Mouse (Mus musculus) liver, embryonic 11.5 days (tissue): ENCODE results near the gene Tmem135. TPM values are rescaled to one million over a fixed set of nuclear protein-coding genes. Genes with fewer than 3 reads are reported as not detected.
A peak's percentile ranks its signal among the peaks of the same experiment; 100 is the strongest.
"Not testable (repeated sequence)": the region's sequence is repeated elsewhere in the genome, so short reads cannot be mapped to it uniquely, and the experiment has no call there.

Experiments used
- ATAC-seq: fragments of 200-750 bp; cut with Nextera tagmentation; replicated peaks from 2 replicates; pipeline ENCODE4 v1.8.0; 2017; ENCODE audit warnings: moderate number of reproducible peaks, mild to moderate bottlenecking, moderate TSS enrichment, moderate library complexity; ENCODE audit not compliant: low FRiP score
- DNase-seq: peaks from one replicate; pipeline ENCODE4 v3.0.0-alpha.2; 2017; ENCODE audit warnings: low spot score
- H3K27ac ChIP-seq: fragments of 300-500 bp; sonication (generic); 2 replicates; pipeline ENCODE4 v1.5.1; 2014; ENCODE audit warnings: mild to moderate bottlenecking, low read depth, low read length, control low read depth
- H3K27me3 ChIP-seq: fragments of 300-500 bp; sonication (generic); replicated peaks from 2 replicates; pipeline ENCODE4 v1.6.1; 2014; ENCODE audit warnings: low read length, mixed read lengths; ENCODE audit not compliant: control insufficient read depth, insufficient read depth
- H3K36me3 ChIP-seq: fragments of 300-500 bp; sonication (generic); 2 replicates; pipeline ENCODE4 v1.6.1; 2014; ENCODE audit warnings: mild to moderate bottlenecking, low read length, moderate library complexity, mixed read lengths; ENCODE audit not compliant: control insufficient read depth, insufficient read depth
- H3K4me1 ChIP-seq: fragments of 300-500 bp; sonication (generic); replicated peaks from 2 replicates; pipeline ENCODE4 v1.6.1; 2014; ENCODE audit warnings: low read length, mixed read lengths; ENCODE audit not compliant: control insufficient read depth, insufficient read depth
- H3K4me2 ChIP-seq: fragments of 300-500 bp; sonication (generic); 2 replicates; pipeline ENCODE4 v1.6.1; 2014; ENCODE audit warnings: mild to moderate bottlenecking, control low read depth, moderate library complexity
- H3K4me3 ChIP-seq: fragments of 300-500 bp; sonication (generic); 2 replicates; pipeline ENCODE4 v1.5.1; 2014; ENCODE audit warnings: low read depth, low read length, control low read depth
- H3K9ac ChIP-seq: fragments of 300-500 bp; sonication (generic); 2 replicates; pipeline ENCODE4 v1.6.1; 2014; ENCODE audit warnings: low read depth, low read length, control low read depth
- H3K9me3 ChIP-seq: fragments of 300-500 bp; sonication (generic); 2 replicates; pipeline ENCODE4 v1.6.1; 2016; ENCODE audit warnings: low read length, inconsistent platforms, mixed read lengths; ENCODE audit not compliant: control insufficient read depth
- WGBS: fragments of 180-500 bp; shearing (Covaris S2); extraction: QIAGEN DNeasy Blood & Tissue Kit; methylation state at CpG from one replicate; pipeline ENCODE4 v1.1.7; 2014; 5-methylcytosine and 5-hydroxymethylcytosine counted together
- polyA plus RNA-seq: library from polyadenylated mRNA; unstranded; fragments of >200 nt; fragmentation: Nextera tagmentation; extraction: Ambion mirVana; gene quantifications from 2 replicates; pipeline ENCODE4 v1.2.1, GENCODE M21; 2014

The Tmem135 gene
- polyA plus RNA-seq, 1 experiment from 2014 or later: 28.9 TPM

GRCm38 (mm10) chr7:89282664-89283063 is 121.4 kb downstream of the Tmem135 start:
- Histone ChIP-seq H3K4me2 (no peak overlapping the region), H3K9ac (no peak overlapping the region), H3K27me3 (no peaks in the 10 kb centered on the region), H3K27ac (no peak overlapping the region), H3K9me3 (no peaks in the 10 kb centered on the region), H3K36me3 (peaks cover 5% of the 10 kb centered on the region; the same call in 1 of the 2 replicates), H3K4me3 (no peak overlapping the region), H3K4me1 (no peaks in the 10 kb centered on the region)
- no peak for DNase-seq
- 82% methylated on average over 7 of the region's 7 CpGs for WGBS
- ATAC-seq: no peak

- not testable (repeated sequence) for H3K9ac ChIP-seq, DNase-seq, H3K27ac ChIP-seq, H3K36me3 ChIP-seq, H3K4me2 ChIP-seq, H3K4me3 ChIP-seq, H3K27me3 ChIP-seq, H3K9me3 ChIP-seq, H3K4me1 ChIP-seq
- peak; percentile 53; the same call in 1 of the 2 replicates for ATAC-seq
Measured at GRCm38 (mm10) chr7:89270438-89270837, 133.6 kb downstream of the Tmem135 start.

- Histone ChIP-seq H3K4me1 (no peaks in the 10 kb centered on the region), H3K27ac (no peak overlapping the region), H3K9ac (no peak overlapping the region), H3K4me2 (no peak overlapping the region), H3K27me3 (no peaks in the 10 kb centered on the region), H3K36me3 (peaks cover 5% of the 10 kb centered on the region; the same call in 1 of the 2 replicates), H3K4me3 (no peak overlapping the region), H3K9me3 (no peaks in the 10 kb centered on the region)
- DNase-seq (no peak), ATAC-seq (no peak)
- WGBS: 82% methylated on average over 6 of the region's 6 CpGs
Measured at GRCm38 (mm10) chr7:89269826-89270225, 134.2 kb downstream of the Tmem135 start.

DNA sequence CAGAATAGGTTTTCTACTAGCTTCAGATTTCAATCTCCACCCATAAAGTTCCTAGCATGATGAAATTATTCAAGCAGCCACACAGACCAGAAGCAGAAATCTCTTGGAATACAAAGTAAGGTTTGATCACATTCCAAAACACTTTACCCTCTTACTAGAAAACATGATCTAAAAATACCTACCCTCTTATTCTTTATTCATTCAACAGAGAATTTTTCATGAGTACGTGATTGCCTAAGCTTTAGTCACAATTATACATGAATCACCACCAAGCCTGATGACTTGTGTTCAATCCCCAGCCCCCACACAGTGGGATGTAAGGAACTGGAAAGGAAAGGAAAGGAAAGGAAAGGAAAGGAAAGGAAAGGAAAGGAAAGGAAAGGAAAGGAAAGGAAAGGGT is 136.5 kb downstream of the Tmem135 start:
- H3K4me1 ChIP-seq: no peaks in the 10 kb centered on the region
- DNase-seq (no peak), ATAC-seq (no peak)
- H3K9ac ChIP-seq: no peak overlapping the region
- H3K4me3 ChIP-seq: no peak overlapping the region
- H3K4me2 ChIP-seq: no peak overlapping the region
- WGBS: 94% methylated on average over 1 of the region's 1 CpGs
- H3K27ac ChIP-seq: no peak overlapping the region
- H3K27me3 ChIP-seq: no peaks in the 10 kb centered on the region
- H3K36me3 ChIP-seq: peaks cover 5% of the 10 kb centered on the region; the same call in 1 of the 2 replicates
- no peaks in the 10 kb centered on the region for H3K9me3 ChIP-seq

DNA sequence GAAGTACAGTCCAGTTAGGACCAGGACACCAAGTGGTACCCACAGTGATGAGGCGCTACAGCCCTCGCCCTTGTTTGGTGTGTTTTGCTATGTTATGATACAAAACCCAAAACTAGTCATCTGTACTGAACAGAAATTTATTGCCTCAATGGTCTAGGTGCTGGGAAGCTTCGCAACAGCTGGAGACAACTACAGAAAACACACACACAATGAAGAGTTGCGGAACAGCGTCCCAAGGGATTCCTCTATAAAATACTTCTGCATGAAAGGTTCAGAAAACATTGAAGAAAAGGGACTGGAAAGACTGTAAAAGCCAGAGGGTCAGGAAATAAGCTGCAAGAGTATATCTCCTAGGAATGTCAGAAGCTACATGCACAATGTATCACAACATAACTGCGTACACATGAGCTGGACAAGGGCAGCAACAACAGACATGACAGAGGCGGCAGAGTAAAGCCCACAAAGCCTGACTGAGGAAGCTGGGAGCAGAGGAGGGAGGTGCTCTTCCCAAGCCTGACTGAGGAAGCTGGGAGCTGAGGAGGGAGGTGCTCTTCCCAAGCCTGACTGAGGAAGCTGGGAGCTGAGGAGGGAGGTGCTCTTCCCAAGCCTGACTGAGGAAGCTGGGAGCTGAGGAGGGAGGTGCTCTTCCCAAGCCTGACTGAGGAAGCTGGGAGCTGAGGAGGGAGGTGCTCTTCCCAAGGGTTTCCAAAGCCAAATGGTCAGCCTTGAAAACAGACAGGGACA is 137.8 kb downstream of the Tmem135 start:
- Histone ChIP-seq H3K27ac (no peak overlapping the region), H3K9me3 (no peaks in the 10 kb centered on the region), H3K4me2 (no peak overlapping the region), H3K36me3 (peaks cover under 1% of the 10 kb centered on the region; the same call in 1 of the 2 replicates), H3K9ac (no peak overlapping the region), H3K4me1 (no peaks in the 10 kb centered on the region), H3K27me3 (no peaks in the 10 kb centered on the region), H3K4me3 (no peak overlapping the region)
- ATAC-seq: no peak
- WGBS: 82% methylated on average over 7 of the region's 7 CpGs
- DNase-seq: no peak

DNA sequence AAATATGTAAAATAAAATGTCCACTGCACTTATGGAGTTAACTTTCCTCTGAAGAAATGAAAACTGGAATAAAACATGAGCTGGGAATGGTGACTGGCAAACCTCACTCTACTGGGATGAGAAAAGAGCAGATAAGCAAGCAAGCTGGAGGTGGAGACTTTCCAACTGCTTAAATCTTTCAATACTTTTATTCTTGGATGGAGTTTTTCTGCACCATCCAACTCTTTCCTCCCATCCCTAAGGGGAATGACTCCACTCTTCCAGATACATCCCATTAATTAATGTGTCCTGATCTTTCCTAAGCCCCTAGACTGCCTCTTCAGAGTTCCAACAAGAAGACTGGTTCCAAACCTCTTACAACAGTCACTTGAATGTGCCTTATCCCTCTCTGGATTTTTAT is 143.1 kb downstream of the Tmem135 start:
- H3K36me3 ChIP-seq: no peaks in the 10 kb centered on the region

GRCm38 (mm10) chr7:89258832-89259231 is 145.2 kb downstream of the Tmem135 start:
- H3K36me3 ChIP-seq: no peaks in the 10 kb centered on the region
- no peak overlapping the region for H3K4me3 ChIP-seq
- 68% methylated on average over 2 of the region's 2 CpGs for WGBS
- H3K4me2 ChIP-seq: no peak overlapping the region
- no peaks in the 10 kb centered on the region for H3K9me3 ChIP-seq
- no peak for ATAC-seq
- H3K27me3 ChIP-seq: no peaks in the 10 kb centered on the region
- no peak overlapping the region for H3K9ac ChIP-seq
- H3K27ac ChIP-seq: no peak overlapping the region
- H3K4me1 ChIP-seq: no peaks in the 10 kb centered on the region
- no peak for DNase-seq

More for the DNA sequence above, 143.1 kb downstream of the Tmem135 start:
- Histone ChIP-seq H3K4me1 (no peaks in the 10 kb centered on the region), H3K9ac (no peak overlapping the region), H3K4me2 (no peak overlapping the region), H3K4me3 (no peak overlapping the region), H3K27me3 (no peaks in the 10 kb centered on the region), H3K27ac (no peak overlapping the region), H3K9me3 (no peaks in the 10 kb centered on the region)
- no peak for DNase-seq
- no peak for ATAC-seq

GRCm38 (mm10) chr7:89257871-89258502 is 146.0 kb downstream of the Tmem135 start:
- DNase-seq (no peak), ATAC-seq (no peak)
- no peaks in the 10 kb centered on the region for H3K4me1 ChIP-seq
- no peak overlapping the region for H3K27ac ChIP-seq
- H3K4me3 ChIP-seq: no peak overlapping the region
- 81% methylated on average over 4 of the region's 4 CpGs for WGBS
- no peak overlapping the region for H3K4me2 ChIP-seq
- H3K36me3 ChIP-seq: no peaks in the 10 kb centered on the region
- H3K27me3 ChIP-seq: no peaks in the 10 kb centered on the region
- H3K9ac ChIP-seq: no peak overlapping the region
- no peaks in the 10 kb centered on the region for H3K9me3 ChIP-seq

GRCm38 (mm10) chr7:89253772-89254171 is 150.2 kb downstream of the Tmem135 start:
- H3K4me2 ChIP-seq: no peak overlapping the region
- H3K36me3 ChIP-seq: no peaks in the 10 kb centered on the region
- ATAC-seq: no peak
- no peaks in the 10 kb centered on the region for H3K27me3 ChIP-seq
- no peak overlapping the region for H3K4me3 ChIP-seq
- H3K27ac ChIP-seq: no peak overlapping the region
- no peaks in the 10 kb centered on the region for H3K9me3 ChIP-seq
- no peak overlapping the region for H3K9ac ChIP-seq
- WGBS: 82% methylated on average over 3 of the region's 3 CpGs
- no peak for DNase-seq
- no peaks in the 10 kb centered on the region for H3K4me1 ChIP-seq
